Mouse (Mus musculus): ENCODE results near the gene Mylk.
"Not testable (repeated sequence)": the region's sequence is repeated elsewhere in the genome, so short reads cannot be mapped to it uniquely, and the experiment has no call there.

Mylk gene

DNA sequence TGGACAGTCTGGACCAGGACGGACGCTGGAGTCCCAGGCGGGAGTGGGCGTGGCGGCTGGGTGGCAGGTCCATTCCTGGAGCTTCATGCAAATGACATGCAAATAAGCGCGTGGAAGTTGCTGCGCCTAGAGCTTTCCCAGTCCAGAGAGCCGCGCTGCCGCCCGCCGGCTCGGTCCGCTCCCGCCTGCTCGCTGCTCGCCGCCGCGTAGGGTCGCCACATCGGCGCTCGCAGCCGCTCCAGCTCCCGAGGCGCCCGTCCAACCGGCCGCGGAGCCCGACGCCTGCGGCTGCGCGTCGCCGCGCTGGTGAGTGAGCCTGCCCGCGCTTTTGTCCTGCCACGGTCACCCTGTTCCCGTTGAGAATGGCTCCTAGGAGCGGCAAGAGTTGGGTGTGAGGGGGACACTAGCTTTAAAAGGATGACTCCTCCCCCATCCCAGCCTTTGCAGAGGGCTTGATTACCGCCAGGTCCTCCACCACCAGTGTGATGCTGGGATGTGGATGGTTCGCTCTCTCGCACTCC, at the start of gene Mylk:
Mylk (plus strand) TSS at position 146 of the 521 bp plus-strand sequence.
- peak; percentile 39 to 57 for DNase-seq (ENCODE audit: low spot score in 2 of 2)

- not testable (repeated sequence) for DNase-seq (ENCODE audit: low spot score in 2 of 2)
Observed at GRCm38 (mm10) chr16:34698721-34699120, 46.3 kb upstream of the Mylk start.

- DNase-seq (ENCODE audit: low spot score in 2 of 2): peak; percentile 86 to 88
Observed at GRCm38 (mm10) chr16:34700165-34700827, 44.7 kb upstream of the Mylk start.

DNA sequence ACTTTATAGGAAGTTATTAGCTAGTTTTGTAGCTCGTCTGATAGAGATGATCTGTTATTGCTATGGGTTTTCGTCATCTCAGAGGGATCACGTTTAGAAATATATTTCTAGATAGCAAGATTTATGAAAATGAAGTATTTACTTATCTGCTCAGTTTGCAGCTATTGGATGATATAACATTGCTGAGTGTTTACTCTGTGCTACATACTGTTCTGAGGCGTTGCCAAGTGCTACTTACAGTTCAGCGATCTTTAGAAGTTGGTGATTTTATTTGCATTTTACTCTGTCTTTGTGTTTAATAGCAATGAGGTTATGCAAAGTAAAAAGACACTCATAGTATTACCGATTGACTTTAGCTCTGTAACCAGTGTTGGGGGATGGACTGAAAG, 44.2 kb upstream of the Mylk start:
- no peak for DNase-seq (ENCODE audit: low spot score in 2 of 2)

DNA sequence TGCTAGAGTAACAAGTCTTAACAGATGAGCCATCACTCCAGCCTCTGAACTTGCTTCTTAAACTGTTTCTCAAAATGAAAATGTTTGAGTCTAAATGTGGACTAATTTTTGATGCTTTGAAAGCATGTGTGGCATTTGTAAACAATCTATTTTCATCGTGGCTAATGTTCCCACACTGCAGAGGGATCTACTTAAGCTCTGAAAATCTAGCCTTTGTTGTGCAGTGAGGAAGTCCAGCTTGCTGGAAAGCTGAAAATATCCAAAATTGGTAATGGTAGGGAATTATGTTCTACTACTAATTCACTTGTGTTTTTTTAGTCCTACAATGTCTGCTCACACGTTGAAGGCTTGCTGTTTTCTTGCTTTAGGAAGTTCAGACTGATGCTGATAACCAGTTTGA, 39.0 kb upstream of the Mylk start:
- DNase-seq (ENCODE audit: low spot score in 2 of 2): no peak

GRCm38 (mm10) chr16:34706487-34706946, 38.5 kb upstream of the Mylk start:
- DNase-seq (ENCODE audit: low spot score in 2 of 2): peak in 1 of 2 experiments; percentile 20

DNA sequence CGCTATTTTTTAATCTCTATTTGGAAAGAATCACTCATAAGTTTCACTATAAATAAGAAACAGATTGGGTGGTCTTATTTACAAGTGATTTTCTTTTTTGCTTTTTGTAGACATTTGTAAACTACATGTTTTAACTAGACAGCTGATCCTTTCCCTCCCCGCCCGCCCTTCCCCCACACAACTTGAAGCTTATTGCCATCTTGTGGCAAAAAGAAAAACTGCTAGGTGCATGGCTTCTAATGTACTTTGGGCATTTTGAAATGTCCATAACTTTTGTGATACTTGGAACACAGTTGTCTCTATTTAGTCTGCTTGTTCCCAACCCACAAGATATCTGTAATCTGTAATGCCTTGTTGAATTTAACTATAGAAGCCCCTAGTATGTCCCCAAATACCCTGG, 33.5 kb upstream of the Mylk start:
- DNase-seq (ENCODE audit: low spot score in 2 of 2): no peak

- DNase-seq (ENCODE audit: low spot score in 2 of 2): no peak
Observed at GRCm38 (mm10) chr16:34725156-34725555, 19.9 kb upstream of the Mylk start.

- DNase-seq (ENCODE audit: low spot score in 2 of 2): not testable (repeated sequence)
Observed at GRCm38 (mm10) chr16:34728610-34729009, 16.4 kb upstream of the Mylk start.

DNA sequence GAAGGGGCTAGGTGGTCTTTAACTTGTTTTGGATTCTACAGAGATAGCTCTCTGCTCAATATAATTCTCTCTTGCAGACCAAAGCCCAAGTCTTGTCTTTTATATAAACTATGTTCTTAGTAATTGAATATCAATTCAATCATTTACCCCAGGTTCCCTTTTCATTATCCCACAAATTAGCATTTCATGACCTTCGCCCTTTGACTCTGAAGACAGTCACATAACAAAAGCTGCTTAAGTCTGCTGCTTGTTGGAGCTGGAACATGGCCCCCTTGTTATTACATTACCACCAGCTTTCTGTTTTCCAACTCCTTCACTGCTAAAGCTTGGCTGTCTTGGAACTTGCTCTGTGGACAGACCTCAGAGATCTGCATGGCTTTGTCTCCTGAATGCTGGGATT, 15.6 kb upstream of the Mylk start:
- DNase-seq (ENCODE audit: low spot score in 2 of 2): no peak

GRCm38 (mm10) chr16:34738656-34739233, 6.3 kb upstream of the Mylk start:
- no peak for DNase-seq (ENCODE audit: low spot score in 2 of 2)

DNA sequence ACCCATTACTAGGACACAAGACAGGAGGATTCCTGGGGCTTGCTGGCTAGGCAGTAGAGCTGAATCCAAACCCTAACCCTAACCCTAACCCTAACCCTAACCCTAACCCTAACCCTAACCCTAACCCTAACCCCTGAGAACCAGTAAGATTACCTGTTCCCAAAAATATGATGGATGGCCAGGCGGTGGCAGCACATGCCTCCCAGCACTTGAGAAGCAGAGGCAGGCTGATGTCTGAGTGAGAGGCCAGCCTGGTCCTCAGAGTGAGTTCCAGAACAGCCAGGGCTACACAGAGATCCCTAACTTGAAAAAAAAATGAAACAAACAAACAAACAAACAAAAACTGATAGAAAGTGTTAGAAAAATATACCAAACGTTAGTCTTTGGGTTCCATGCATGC, 2.1 kb upstream of the Mylk start:
- no peak for DNase-seq (ENCODE audit: low spot score in 2 of 2)

DNA sequence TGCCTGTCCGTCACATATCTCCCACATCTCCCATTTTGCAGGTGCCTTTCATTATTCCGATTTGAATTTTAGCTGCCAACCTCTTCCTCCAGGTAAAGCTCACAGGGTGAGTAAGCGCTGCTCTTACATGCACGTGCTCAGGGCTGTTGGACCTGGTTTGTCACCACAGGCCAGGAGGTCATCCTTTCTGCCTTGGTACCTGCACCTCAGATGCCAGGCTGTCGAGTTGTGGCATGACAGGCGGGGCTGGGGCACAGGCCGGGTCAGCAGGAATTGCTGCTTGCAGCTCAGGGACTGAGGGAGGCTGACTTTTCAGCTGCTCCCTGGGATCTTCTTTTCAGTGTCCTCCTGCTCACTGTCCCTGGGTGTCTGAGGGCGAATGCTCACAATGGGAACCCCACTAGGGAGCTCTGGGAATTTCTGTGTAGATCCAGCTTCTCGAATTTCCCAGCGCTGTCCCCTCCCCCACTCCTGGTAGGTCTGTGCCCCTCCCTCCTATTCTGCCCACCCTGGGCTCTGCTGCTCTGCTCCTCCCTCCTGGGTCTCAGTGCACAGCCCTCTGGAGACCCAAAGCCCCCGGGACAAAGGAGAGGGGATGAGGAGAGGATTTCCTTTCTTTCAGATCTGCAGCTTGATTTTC, 3.2 kb downstream of the Mylk start:
- DNase-seq (ENCODE audit: low spot score in 2 of 2): no peak

GRCm38 (mm10) chr16:34749536-34749935, 4.5 kb downstream of the Mylk start:
- DNase-seq (ENCODE audit: low spot score in 2 of 2): no peak

DNA sequence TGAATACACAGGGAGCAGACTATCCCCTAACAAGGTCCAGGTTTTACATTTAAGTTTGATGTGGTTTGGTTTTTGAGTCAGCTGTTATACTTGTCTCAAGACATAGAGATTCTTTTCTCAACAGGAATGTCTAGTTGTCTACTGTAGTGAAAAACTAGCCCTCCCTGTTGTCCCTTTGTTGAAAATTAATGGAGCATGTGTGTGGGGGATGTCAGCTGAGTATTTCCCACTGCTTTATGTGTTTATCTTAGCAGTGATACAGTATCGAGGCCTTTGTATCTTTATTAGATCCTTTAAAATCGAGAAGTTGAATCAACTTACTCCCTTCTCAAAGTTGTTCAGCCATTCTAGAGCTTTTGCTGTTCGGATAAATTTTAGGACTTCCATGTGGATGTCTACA, 7.0 kb downstream of the Mylk start:
- no peak for DNase-seq (ENCODE audit: low spot score in 2 of 2)

GRCm38 (mm10) chr16:34752977-34753376, 8.0 kb downstream of the Mylk start:
- DNase-seq (ENCODE audit: low spot score in 2 of 2): no peak

GRCm38 (mm10) chr16:34756991-34757390, 12.0 kb downstream of the Mylk start:
- no peak for DNase-seq (ENCODE audit: low spot score in 2 of 2)

DNA sequence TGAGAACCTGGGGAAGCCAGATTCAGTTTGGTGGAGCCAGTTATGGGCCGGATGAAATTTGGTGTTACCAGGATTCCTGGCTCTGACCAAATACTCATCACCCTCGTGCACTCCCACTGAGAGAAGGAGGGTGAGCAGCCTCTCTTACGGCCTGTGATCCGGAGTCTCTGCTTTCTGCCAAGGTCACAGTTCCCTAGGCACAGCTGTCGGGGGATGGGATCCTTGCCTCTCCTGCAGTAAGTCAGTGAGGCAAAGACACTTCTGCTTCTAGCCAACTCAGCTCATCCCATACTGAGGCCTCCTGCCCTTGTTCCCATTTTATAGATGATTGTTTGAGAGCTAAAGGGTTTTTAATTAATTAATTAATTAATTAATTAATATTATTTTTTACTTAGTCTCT, 13.2 kb downstream of the Mylk start:
- no peak for DNase-seq (ENCODE audit: low spot score in 2 of 2)

- no peak for DNase-seq (ENCODE audit: low spot score in 2 of 2)
Observed at GRCm38 (mm10) chr16:34763959-34764591, 19.1 kb downstream of the Mylk start.

GRCm38 (mm10) chr16:34765666-34766065, 20.7 kb downstream of the Mylk start:
- no peak for DNase-seq (ENCODE audit: low spot score in 2 of 2)

DNA sequence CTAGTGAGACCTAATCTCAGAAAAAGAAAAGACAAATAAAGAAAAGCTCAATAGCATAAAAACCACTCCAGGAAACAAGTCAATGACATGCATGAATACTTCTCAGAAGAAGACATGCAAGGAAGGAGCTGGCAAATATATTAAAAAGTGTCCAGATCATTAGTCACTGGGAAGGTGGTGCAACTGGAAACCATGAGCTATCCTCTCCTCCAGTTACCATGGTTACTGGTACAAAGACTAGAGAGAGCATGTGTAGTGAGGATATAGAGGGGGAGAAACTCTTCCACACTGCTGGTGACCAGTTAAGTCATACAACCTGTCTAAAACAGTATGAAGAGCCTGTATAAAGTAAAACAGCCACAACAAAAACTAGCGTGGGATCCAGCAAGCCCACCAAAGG, 21.2 kb downstream of the Mylk start:
- DNase-seq (ENCODE audit: low spot score in 2 of 2): no peak

DNA sequence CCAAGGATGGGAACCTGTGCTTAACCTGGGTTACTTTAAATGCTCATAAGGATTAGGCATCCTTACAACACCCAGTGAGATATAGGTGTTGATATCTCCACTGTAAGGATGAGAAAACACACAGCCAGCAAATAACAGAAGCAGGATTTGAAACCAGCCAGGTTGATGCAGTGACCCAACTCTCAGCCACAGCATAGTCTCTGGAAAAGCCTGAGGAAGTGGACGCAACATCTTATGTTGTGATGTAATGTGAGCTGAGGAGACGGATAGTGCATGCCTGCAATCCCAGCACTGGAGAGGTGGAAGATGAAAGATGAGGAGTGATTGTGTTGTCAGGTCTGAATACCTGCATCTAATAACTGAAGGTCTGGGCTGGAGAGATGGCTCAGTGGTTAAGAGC, 22.4 kb downstream of the Mylk start:
- no peak for DNase-seq (ENCODE audit: low spot score in 2 of 2)
